Mouse (Mus musculus) Muller cell, postnatal 12 days (primary cell): ENCODE results near the gene Inpp5k.
"Not testable (repeated sequence)": the region's sequence is repeated elsewhere in the genome, so short reads cannot be mapped to it uniquely, and the experiment has no call there.

Experiments
- DNase-seq: peaks from one replicate; pipeline ENCODE4 v3.0.0-alpha.2; 2015; ENCODE audit errors: inconsistent ontology term

Inpp5k gene

DNA sequence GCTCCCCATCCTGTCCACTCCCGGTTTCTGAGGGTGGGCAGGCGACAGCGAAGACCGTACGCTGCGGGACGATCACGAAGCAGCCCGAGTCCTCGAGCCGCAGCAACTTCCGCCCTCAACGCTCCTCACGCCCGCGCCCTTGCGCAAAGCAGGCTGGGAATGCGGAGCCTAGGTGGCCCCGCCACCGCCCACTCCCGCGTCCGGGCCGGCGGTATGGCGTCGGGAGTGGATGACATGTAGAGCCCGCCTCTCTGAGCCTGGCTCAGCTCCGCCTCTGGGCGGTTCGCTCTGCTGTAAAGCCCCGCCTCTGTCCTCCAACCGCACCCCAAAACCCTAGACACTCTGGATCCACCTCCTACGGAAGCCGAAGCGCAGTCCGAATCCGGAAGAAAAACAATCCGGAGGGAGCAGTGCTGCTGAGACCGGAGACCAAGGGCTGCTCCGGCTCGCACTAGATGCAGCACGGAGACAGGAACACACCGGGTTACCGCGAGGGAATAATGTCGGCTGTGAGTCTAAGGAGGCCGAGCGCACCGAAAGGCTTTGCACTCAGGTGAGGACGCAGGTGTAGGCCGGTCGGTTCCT lies at the start of gene Inpp5k:
Inpp5k (plus strand) TSS at position 344 of the 585 bp plus-strand sequence.
- DNase-seq = peak; percentile 98

DNA sequence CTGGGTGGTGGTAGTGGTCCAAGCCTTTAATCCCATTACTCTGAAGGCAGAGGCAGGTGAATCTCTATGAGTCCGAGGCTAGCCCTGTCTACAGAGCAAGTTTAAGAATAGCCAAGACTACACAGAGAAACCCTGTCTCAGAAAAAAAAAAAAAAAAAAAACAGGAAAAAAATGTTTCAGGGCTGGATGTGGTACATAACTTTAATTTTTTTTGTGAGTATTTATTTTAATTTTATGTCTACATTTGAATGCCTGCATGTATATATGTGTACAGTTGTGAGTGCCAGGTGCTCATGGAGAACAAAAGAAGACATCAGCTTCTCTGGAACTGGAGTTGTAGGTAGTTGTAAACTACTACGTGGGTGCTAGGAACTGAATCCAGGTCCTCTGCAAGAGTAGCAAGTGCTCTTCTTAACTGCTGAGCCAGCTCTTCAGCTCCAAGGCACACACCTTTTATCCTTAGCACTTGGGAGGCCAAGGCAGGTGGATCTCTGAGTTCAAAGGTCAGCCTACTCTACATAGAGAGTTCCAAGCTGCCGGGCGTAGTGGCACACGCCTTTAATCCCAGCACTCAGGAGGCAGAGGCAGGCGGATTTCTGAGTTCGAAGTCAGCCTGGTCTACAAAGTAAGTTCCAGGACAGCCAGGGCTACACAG lies 49.2 kb upstream of the Inpp5k start:
- no peak for DNase-seq

DNA sequence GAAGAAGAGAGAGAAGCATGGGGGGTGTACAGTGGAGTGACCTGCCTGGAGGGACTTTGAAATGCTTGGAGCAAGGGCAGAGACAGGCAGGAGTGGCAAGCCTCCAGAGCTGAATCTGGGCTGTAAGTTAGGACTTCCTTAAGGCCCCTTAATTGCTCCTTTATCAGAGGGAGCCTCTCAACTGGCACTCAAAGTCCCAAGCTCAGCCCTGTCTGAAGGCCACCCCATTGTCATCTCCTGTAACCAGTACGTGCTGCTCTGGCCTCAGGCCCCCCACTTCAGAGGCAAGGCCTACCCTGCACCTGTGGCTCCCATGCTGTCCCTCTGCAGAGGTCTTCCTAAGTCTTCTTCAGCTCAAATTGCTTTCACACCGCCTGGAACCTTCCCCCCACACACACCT lies 47.3 kb upstream of the Inpp5k start:
- no peak for DNase-seq

DNA sequence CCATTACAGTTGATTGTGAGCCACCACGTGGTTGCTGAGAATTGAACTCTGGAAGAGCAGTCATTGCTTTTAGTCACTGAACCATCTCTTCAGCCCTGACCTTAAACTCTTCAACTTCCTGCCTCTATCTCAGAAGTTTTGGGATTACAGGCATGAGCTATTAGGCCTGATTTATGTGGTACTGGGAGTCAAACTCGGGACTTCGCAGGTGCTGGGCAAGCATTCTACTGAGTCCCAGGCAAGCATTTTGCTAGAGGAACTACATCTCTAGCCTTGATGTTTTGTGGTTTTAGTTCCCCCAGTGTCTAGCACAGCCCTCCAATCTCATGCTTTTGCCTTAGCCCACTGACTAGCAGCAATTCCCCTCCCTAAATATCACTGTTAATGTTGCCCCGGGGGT lies 45.7 kb upstream of the Inpp5k start:
- DNase-seq = no peak

DNA sequence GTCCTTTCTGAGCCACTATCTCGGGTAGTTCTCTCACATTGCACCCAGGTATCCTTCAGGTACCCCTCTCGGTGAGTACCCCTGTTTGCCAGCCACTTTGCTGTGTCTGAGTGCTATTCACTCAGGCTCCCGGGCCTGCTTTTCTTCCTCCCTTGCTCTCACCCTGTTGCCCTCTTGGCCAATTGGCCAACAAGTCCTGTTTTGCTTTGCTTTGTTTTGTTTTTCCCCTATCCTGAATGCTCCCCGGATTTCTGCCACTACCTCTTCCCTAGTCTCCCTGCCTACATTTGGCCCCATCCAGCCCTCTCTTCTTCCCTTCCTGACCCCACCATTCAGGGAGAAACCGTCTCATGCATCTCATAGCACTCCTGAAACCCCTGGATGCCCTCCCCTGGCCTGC lies 44.8 kb upstream of the Inpp5k start:
- DNase-seq = no peak

DNA sequence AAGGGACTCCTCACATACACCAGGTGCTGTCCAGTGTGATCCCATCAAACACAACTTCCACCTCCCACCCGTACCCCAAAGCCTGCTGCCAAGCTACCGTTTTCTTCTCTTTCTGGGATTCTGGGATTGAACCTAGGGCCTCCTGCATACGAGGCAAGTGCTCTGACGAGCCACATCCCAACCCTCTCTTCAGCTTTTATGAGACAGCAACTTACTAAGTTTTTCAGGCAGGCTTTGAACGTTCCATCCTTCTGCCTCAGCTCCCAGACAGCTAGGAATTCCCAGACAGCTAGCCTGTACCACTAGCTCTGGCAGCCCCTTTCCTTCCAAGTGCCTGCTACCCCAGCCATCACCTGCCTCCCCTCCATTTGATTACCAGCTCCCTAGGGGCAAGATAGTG lies 43.8 kb upstream of the Inpp5k start:
- DNase-seq = no peak

DNA sequence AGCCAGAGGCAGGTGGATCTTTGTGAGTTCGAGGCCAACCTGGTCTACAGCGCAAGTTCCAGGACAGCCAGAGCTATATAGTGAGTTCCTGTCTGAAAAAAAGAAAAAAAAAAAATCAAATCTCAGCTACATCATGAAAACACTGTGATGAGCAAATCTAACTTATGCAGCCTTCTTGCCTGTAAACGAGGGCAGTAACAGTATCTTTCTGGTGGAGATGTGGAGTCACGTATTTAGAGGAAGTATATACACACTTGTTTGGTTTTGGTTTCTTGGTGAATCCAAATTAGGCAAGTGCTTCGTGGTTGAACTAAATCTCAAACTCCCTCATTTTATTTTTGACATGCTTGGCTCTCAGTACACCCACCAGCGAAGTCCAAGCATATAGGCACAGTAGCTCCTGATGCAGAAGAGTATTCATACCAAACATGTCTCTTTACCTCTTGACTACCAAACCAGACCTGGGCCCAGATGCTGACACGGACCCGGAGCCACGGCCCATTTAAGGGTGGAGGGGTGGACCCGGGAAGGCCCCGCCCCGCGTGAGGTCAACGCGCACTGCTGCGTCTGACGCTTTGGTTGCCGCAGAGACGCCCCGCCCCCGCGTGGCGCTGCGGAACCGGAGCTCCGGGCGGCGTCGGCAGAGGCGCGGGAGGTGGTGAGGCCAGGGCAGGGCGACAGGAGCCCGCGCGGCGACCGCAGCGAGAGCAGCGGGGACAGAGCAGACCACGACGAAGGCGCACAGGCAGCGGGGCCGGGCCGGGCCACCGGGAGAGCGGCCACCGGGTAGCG lies 43.1 kb upstream of the Inpp5k start, which contains the start of gene Pitpna:
Pitpna (plus strand) TSS at position 605 of the 792 bp plus-strand sequence.
- peak; percentile 98 for DNase-seq

DNA sequence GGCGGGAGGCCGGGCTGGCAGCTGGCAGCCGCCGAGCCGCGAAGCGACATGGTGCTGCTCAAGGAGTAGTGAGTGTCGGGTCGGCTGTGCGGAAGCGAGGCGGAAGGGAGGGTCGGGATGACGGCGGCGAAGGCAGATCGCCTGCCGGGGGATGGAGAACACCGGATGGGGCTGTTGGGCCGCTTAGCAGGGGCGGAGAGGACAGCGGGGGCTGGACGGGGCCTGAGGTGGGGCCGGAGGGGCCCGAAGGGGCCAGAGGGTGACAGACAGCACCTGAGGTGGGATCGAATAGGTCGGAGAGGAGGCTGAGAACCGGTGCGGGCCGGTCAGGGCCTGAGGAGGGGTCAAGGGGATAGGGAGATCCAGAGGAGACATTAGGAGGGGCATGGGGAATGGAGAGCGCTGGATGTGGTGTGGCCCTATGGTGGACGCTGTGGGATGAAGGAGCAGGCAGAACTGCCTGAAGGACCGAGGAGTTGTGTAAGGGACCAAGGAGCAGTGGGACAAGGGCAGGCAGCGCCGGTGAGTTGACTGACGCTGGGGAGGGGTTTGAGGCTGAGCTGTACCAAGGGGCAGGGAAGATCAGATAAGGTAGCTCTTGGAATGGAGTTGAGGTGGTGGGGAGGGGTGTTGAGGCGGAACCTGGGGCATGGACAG lies 42.4 kb upstream of the Inpp5k start:
- DNase-seq = no peak

DNA sequence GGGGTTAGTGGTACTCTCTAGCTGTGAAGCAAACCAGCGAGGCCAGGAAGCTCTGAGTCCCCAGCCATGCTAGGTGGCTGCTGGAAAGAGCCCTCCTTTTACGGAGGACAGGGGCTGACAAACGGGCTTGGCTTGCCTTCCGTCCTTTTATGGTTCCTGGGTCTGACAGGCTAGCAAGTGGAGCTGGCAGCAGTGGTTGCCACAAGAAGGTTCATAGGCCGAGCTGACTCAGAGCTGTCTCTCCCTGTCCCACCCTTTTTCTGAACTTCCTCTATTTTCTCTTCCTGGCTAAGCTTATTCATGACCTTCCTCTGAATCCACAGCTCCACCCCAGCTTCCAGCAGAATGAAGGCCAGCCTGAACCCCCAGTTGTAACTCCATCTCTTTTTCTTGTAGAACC lies 38.2 kb upstream of the Inpp5k start:
- peak; percentile 29 for DNase-seq

DNA sequence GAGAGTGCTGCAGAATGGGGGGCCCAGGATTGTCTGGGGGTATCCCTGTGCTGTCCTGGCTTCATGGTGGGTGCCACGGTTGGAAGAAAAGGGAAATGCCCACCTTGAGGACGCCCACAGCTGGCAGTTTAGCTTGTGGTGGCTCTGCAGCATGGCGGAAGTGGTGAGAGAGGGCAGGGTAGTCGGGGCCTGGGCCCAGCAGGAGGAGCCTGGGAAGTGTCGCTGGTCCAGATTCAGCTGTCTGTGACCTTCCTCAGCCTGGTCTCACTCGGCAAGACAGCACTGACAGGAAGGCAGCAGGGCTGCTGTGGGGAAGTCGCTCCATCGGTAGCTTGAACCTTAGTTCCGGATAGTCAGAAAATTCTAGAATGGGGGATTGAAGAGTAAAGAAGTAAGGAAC lies 36.4 kb upstream of the Inpp5k start:
- DNase-seq = no peak

DNA sequence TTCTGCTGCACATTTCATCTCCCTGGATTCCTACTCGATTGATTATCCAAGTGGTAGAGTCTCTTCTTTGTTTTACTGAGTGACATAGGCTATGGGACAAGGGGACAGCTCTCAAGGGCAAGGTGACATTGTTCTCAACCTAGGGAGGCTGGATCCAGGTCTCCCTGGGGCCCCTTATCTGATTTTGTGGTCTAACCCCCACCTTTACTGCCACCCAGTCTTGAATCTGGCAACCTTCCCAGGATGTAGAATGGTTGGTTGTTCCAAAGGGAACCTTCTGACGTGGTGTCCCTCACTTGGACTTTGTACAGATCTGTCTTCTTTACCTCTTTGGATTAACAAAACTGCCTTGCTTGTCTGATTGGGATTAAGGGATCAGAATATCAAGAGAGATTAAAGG lies 35.4 kb upstream of the Inpp5k start:
- DNase-seq = no peak

DNA sequence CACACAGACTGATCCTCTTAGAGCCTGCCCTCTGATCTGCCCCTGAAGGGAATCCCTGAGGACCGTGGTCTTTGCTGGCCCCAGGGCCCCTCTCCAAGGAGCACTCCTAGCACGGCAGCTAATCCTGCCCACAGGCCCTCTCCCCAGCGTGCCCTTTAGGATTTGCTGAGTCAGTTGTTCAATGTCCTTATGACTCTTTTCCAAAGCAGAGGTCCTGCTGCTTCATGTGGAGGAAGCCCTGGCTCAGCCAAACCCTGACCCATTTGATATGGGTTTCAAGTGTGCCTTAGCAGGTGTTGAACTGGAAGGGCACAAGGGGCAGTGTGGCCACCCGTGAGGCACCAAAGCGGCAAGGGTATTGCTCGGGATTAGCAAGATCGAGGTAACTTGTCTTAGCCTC lies 35.0 kb upstream of the Inpp5k start:
- DNase-seq = no peak

DNA sequence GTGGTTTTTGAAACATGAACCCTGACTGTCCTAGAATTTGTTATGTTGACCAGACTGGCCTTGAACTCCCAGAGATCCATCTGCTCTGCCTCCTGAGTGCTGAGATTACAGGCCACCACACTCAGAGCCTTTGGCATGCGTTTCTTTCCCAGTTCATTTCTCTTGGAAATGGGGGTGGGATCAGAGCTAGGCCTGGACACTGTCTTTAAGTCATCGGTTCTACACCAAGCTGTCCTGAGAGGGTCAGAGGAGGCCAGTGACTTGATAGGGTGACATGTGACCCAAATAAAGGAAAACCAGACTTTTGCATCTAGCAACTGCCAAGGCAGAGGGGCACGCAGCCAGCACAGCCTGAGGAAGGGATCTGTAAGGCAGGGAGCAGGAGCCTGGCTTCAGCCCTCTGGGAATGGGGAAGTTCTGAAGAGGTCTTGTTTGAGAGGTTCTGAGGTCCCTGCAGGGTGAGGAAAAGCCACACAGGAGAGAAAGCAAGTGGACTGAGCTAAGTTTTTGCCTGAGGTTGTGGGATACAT lies 34.0 kb upstream of the Inpp5k start:
- no peak for DNase-seq

DNA sequence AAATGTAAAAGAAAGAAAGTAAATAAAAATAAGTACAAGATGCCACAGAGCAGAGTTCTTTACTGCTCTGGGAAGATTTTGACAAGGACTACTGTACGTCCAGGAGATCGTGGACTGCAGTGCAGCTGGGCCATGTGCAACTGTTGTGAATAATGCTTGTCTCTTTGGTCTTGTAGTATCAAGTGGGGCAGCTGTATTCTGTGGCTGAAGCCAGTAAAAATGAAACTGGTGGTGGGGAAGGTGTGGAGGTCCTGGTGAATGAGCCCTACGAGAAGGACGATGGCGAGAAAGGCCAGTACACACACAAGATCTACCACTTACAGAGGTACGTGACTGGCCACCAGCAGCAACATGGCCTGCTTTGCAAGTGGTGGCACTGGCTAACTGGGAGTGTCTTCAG lies 32.8 kb upstream of the Inpp5k start:
- no peak for DNase-seq

DNA sequence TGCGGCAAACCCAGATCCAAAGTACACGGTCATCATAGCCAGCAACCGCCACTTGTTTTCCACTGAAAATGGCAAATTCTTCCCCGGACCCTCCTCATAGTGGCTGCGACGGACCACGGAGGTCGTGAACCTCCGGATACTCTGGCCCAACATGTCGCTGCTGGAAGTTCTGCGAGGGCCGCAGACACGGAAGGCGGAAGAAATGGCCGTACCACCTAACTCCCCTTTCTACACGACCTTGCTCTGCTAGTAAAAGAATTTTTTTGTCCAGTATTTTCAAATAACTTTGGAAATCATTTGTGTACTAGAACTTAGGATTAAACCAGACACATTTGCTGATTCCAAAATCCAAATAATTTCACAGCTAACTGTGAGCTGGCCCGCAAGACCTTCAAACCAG lies 31.0 kb upstream of the Inpp5k start:
- not testable (repeated sequence) for DNase-seq

DNA sequence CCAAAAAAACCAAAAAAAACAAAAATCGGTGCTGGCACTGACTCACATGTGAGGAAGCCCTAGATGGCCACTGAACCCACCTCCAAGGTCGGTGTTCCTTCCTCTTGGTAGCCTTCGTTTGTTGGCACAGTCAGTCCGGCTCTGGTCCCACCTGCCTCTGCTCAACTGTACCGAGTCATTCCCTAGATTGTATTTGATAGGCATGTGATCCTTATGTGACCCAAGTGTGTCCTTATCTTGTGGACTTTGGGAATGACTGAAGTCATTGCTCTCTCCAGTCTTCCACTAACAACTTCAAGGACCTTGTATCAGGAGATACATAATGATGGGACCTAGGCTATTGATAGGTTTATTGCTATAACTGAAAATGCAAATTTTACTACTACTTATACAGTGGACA lies 26.0 kb upstream of the Inpp5k start:
- DNase-seq = no peak

DNA sequence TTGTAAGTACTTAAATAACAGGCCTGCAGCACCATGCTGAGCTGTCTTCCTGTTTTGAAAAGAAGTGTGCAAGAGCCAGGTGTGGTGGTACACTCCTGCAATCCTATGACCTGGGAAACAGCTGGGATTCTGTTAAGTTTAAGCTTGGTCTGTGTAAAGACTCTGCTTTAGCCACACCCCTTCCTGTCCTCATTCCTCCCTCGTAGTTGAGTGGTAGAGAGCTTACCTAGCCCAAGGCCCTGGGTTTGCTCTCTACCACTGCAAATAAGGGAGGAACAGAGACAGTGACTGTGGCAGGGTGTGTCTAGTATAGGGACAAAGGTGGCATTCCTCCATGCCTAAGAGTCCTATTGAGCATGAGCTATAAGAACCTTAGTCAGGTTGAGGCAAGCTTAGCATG lies 25.5 kb upstream of the Inpp5k start:
- no peak for DNase-seq

DNA sequence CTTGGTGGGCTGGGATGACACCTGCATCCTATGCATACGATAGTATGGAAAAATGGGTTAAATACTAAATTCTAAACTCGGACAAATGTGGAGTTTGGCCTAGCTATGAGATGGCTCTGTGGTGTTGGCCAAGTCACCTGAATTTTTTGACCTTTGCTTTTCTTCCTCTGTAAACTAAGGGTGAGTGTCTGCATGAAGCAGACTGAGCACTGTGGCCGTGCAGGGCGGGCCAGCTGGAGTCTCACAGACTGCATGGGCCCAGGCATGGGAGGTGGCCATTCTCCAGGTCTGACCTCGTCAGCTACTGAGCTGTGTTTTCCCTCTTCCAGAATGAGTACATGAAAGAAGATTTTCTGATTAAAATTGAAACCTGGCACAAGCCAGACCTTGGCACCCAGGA lies 22.0 kb upstream of the Inpp5k start:
- no peak for DNase-seq

DNA sequence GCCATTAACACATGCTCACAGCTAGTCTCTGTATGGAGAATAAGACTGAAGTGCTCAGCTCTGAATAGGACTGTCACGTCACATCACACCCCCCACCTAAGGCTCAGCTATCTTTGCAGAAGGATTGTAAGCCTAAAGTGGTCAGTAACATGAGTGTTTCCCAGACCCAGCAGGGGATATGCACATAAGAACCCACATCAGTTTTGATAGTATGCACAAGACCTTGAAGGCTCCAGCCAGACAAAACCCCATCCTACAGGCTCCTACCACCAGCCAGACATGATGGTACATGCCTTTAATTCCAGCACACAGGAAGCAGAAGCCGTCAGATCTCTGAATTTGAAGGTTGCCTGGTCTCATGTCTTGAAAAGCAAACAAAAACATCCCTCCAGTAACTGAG lies 20.8 kb upstream of the Inpp5k start:
- DNase-seq = no peak

DNA sequence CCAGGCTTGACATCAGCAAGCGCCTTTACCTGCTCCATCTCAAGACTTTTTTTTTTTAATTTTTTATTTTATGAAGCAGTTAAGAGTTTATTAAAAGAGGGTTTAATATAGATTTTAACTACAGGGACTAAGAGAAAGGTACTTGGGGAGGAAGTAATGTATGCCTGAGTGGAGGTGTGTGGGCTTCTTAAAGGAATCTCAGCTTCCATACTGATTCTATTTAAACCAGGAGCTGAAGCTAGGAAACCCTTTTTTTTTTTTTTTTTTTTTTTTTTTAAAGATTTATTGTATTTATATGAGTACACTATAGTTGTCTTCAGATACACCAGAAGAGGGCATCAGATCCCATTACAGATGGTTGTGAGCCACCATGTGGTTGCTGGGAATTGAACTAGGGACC lies 16.0 kb upstream of the Inpp5k start:
- DNase-seq = no peak

DNA sequence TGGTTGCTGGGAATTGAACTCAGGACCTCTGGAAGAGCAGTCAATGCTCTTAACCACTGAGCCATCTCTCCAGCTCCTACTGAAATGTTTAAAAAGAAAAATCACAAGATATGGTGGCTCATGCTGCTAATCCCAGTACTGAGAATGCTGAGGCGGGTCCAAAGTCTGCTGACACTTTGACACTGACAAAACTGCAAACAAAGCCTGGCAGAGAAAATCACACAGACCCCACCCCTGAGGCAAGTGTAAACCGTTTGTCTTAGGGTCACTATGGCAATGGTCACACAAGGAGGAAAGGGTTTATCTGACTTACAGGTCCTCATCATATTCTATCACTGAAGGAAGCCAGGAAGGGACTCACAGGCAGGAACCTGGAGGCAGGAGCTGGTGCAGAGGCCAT lies 15.2 kb upstream of the Inpp5k start:
- no peak for DNase-seq

DNA sequence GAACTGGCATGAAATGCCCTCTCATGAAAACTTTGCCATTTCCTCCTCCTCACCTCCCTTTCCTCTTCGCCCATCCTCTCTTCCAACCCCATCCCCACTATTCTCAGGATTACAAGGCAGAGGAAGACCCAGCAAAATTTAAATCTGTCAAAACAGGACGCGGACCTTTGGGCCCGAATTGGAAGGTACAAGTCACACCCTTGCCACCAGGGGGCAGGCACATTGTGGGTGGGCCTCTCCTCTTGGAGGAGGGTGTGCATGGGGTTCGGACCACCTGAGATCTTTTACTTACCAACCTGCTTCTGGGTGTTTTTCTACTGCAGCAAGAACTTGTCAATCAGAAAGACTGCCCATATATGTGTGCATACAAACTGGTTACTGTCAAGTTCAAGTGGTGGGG lies 11.7 kb upstream of the Inpp5k start:
- no peak for DNase-seq
